Mouse (Mus musculus): ENCODE data around the gene Tmeff1.

- no peak for TF ChIP-seq EP300 (optimal IDR thresholded peaks at IDR 0.05)
- no peak for TF ChIP-seq CTCF (IDR thresholded peaks at IDR 0.05; ENCODE audit: low read depth)
These were observed 107.8 kb downstream of the Tmeff1 start for GRCm38 (mm10) chr4:48692736-48693292.

Data from stomach, postnatal 0 days (tissue).